Mouse (Mus musculus) forebrain, embryonic 10.5 days (tissue): ENCODE results near the gene Ttc25. TPM values are rescaled to one million over a fixed set of nuclear protein-coding genes. Genes with fewer than 3 reads are reported as not detected.
"Not testable (repeated sequence)": the region's sequence is repeated elsewhere in the genome, so short reads cannot be mapped to it uniquely, and the experiment has no call there.

Experiments
- DNase-seq: peaks from one replicate; pipeline ENCODE4 v3.0.0-alpha.2; 2017; ENCODE audit warnings: low spot score; ENCODE audit errors: extremely low spot score
- H3K27ac ChIP-seq: fragments of 300-500 bp; sonication (generic); 2 replicates; pipeline ENCODE4 v1.5.1; 2016; ENCODE audit warnings: mild to moderate bottlenecking
- H3K27me3 ChIP-seq: fragments of 300-500 bp; sonication (generic); 2 replicates; pipeline ENCODE4 v1.6.1; 2016; ENCODE audit warnings: mild to moderate bottlenecking; ENCODE audit not compliant: poor library complexity, severe bottlenecking
- H3K36me3 ChIP-seq: fragments of 300-500 bp; sonication (generic); replicated peaks from 2 replicates; pipeline ENCODE4 v1.6.1; 2016; ENCODE audit warnings: mild to moderate bottlenecking, moderate library complexity
- H3K4me1 ChIP-seq: fragments of 300-500 bp; sonication (generic); 2 replicates; pipeline ENCODE4 v1.6.1; 2016
- H3K4me3 ChIP-seq: fragments of 300-500 bp; sonication (generic); 2 replicates; pipeline ENCODE4 v1.5.1; 2016; ENCODE audit warnings: mild to moderate bottlenecking, moderate library complexity
- H3K9me3 ChIP-seq: fragments of 300-500 bp; sonication (generic); 2 replicates; pipeline ENCODE4 v1.6.1; 2016; ENCODE audit warnings: mild to moderate bottlenecking, moderate library complexity
- WGBS: fragments of 180-500 bp; shearing (Covaris S2); methylation state at CpG from one replicate; pipeline ENCODE4 v1.1.7; 2016; 5-methylcytosine and 5-hydroxymethylcytosine counted together
- polyA plus RNA-seq: library from polyadenylated mRNA; unstranded; fragments of >200 nt; fragmentation: Nextera tagmentation; extraction: Ambion mirVana; gene quantifications from 2 replicates; pipeline ENCODE4 v1.2.1, GENCODE M21; 2016

The Ttc25 gene
- polyA plus RNA-seq, 1 experiment from 2014 or later: 1.4 TPM

- peaks cover 100% of the 10 kb centered on the region for H3K36me3 ChIP-seq
- no peak overlapping the region for H3K27ac ChIP-seq
- H3K4me3 ChIP-seq: no peak overlapping the region
- peaks cover 2% of the 10 kb centered on the region for H3K4me1 ChIP-seq
- no peaks in the 10 kb centered on the region for H3K27me3 ChIP-seq
- DNase-seq: no peak
- WGBS: 87% methylated on average over 7 of the region's 7 CpGs
- H3K9me3 ChIP-seq: no peaks in the 10 kb centered on the region
Observed at GRCm38 (mm10) chr11:100519188-100519587, 26.2 kb upstream of the Ttc25 start.

GRCm38 (mm10) chr11:100520838-100521237, 24.6 kb upstream of the Ttc25 start:
- no peaks in the 10 kb centered on the region for H3K9me3 ChIP-seq
- no peaks in the 10 kb centered on the region for H3K27me3 ChIP-seq
- no peak for DNase-seq
- peaks cover 97% of the 10 kb centered on the region for H3K36me3 ChIP-seq
- no peak overlapping the region for H3K4me3 ChIP-seq
- H3K27ac ChIP-seq: no peak overlapping the region
- WGBS: 91% methylated on average over 15 of the region's 15 CpGs
- peaks cover 18% of the 10 kb centered on the region for H3K4me1 ChIP-seq

- 92% methylated on average over 5 of the region's 5 CpGs for WGBS
- Histone ChIP-seq H3K27me3 (peaks cover 9% of the 10 kb centered on the region), H3K4me3 (peak overlapping the region; percentile 93; the same call in 1 of the 2 replicates), H3K36me3 (peaks cover 62% of the 10 kb centered on the region), H3K4me1 (peaks cover 42% of the 10 kb centered on the region), H3K9me3 (no peaks in the 10 kb centered on the region), H3K27ac (no peak overlapping the region)
- DNase-seq: no peak
Observed at GRCm38 (mm10) chr11:100524358-100524757, 21.0 kb upstream of the Ttc25 start.

GRCm38 (mm10) chr11:100524987-100525630, 20.3 kb upstream of the Ttc25 start:
- Histone ChIP-seq H3K4me3 (peak overlapping the region; percentile 93), H3K36me3 (peaks cover 54% of the 10 kb centered on the region), H3K9me3 (no peaks in the 10 kb centered on the region), H3K27ac (no peak overlapping the region; the same call in 1 of the 2 replicates), H3K27me3 (peaks cover 15% of the 10 kb centered on the region), H3K4me1 (peaks cover 42% of the 10 kb centered on the region)
- WGBS: 60% methylated on average over 11 of the region's 11 CpGs
- no peak for DNase-seq

GRCm38 (mm10) chr11:100526052-100526816, 19.2 kb upstream of the Ttc25 start:
- Histone ChIP-seq H3K27ac (peak overlapping the region; percentile 97), H3K4me3 (peak overlapping the region; percentile 93), H3K27me3 (peaks cover 26% of the 10 kb centered on the region), H3K4me1 (peaks cover 42% of the 10 kb centered on the region), H3K36me3 (peaks cover 43% of the 10 kb centered on the region), H3K9me3 (no peaks in the 10 kb centered on the region)
- 8% methylated on average over 15 of the region's 15 CpGs for WGBS
- DNase-seq: no peak

GRCm38 (mm10) chr11:100527066-100527457, 18.3 kb upstream of the Ttc25 start:
- Histone ChIP-seq H3K27me3 (peaks cover 34% of the 10 kb centered on the region), H3K4me1 (peaks cover 42% of the 10 kb centered on the region), H3K4me3 (peak overlapping the region; percentile 93), H3K36me3 (peaks cover 35% of the 10 kb centered on the region), H3K9me3 (no peaks in the 10 kb centered on the region), H3K27ac (peak overlapping the region; percentile 97)
- peak; percentile 74 for DNase-seq
- under 1% methylated on average over 26 of the region's 26 CpGs for WGBS

GRCm38 (mm10) chr11:100527458-100528374, 17.7 kb upstream of the Ttc25 start, which contains the start of gene Acly:
TSS of gene Acly (minus strand) at chr11:100528000.
- H3K27ac ChIP-seq: peak within 1 kb of the TSS; percentile 97
- peaks cover 28% of the 10 kb centered on the region for H3K36me3 ChIP-seq
- DNase-seq: peak; percentile 99
- peaks cover 42% of the 10 kb centered on the region for H3K4me1 ChIP-seq
- no peaks in the 10 kb centered on the region for H3K9me3 ChIP-seq
- peaks cover 41% of the 10 kb centered on the region for H3K27me3 ChIP-seq
- under 1% methylated on average over 54 of the region's 54 CpGs for WGBS
- peak within 1 kb of the TSS; percentile 93 for H3K4me3 ChIP-seq

GRCm38 (mm10) chr11:100528375-100529165, 16.8 kb upstream of the Ttc25 start:
- Histone ChIP-seq H3K27me3 (peaks cover 49% of the 10 kb centered on the region), H3K4me1 (peaks cover 43% of the 10 kb centered on the region), H3K27ac (peak overlapping the region; percentile 97), H3K9me3 (0 out of 2 replicates have a peak, but pooled peaks cover 4% of the 10 kb centered on the region), H3K36me3 (peaks cover 20% of the 10 kb centered on the region), H3K4me3 (peak overlapping the region; percentile 93)
- no peak for DNase-seq
- 19% methylated on average over 19 of the region's 19 CpGs for WGBS

GRCm38 (mm10) chr11:100533871-100534270, 11.5 kb upstream of the Ttc25 start:
- H3K9me3 ChIP-seq: peaks cover 4% of the 10 kb centered on the region; the same call in 1 of the 2 replicates
- WGBS: 30% methylated on average over 6 of the region's 6 CpGs
- no peak overlapping the region for H3K4me3 ChIP-seq
- DNase-seq: no peak
- no peak overlapping the region for H3K27ac ChIP-seq
- peaks cover 10% of the 10 kb centered on the region for H3K4me1 ChIP-seq
- H3K27me3 ChIP-seq: peaks cover 92% of the 10 kb centered on the region
- H3K36me3 ChIP-seq: no peaks in the 10 kb centered on the region

- DNase-seq, H3K36me3 ChIP-seq, H3K27ac ChIP-seq, H3K4me3 ChIP-seq, H3K9me3 ChIP-seq, H3K4me1 ChIP-seq: not testable (repeated sequence)
- H3K27me3 ChIP-seq: peaks cover 92% of the 10 kb centered on the region
- WGBS: 75% methylated on average over 2 of the region's 2 CpGs
Observed at GRCm38 (mm10) chr11:100534411-100534810, 11.0 kb upstream of the Ttc25 start.

- 81% methylated on average over 6 of the region's 6 CpGs for WGBS
- not testable (repeated sequence) for H3K36me3 ChIP-seq, DNase-seq, H3K27ac ChIP-seq, H3K9me3 ChIP-seq, H3K4me3 ChIP-seq, H3K4me1 ChIP-seq
- H3K27me3 ChIP-seq: peaks cover 88% of the 10 kb centered on the region
Observed at GRCm38 (mm10) chr11:100534821-100535220, 10.6 kb upstream of the Ttc25 start.

- H3K27ac ChIP-seq: no peak overlapping the region
- no peak overlapping the region for H3K4me3 ChIP-seq
- H3K36me3 ChIP-seq: no peaks in the 10 kb centered on the region
- peaks cover 4% of the 10 kb centered on the region; the same call in 1 of the 2 replicates for H3K9me3 ChIP-seq
- no peak for DNase-seq
- 71% methylated on average over 1 of the region's 1 CpGs for WGBS
- H3K4me1 ChIP-seq: peaks cover 10% of the 10 kb centered on the region
- peaks cover 78% of the 10 kb centered on the region for H3K27me3 ChIP-seq
Observed at GRCm38 (mm10) chr11:100535996-100536395, 9.4 kb upstream of the Ttc25 start.
